8 mouse cellular contexts compared by ENCODE assay signal in genomic region chr1:38626388-38626738, GRCm38 (mm10). TPM values are rescaled to one million over a fixed set of nuclear protein-coding genes. Genes with fewer than 3 reads are reported as not detected.
DNase-seq lines count a peak whose midpoint lies in the region; ATAC-seq and TF ChIP-seq lines count a peak whose summit lies in the region.

No protein-coding gene starts in this region.

- DNase-seq in kidney, adult 9 months = no peak
- DNase-seq in adipocyte (ENCODE audit: low spot score) = peak; percentile 26
- no peak for DNase-seq in embryonic facial prominence, embryonic 11.5 days (ENCODE audit: low spot score)
- peak; percentile 74 for DNase-seq in intestine, embryonic 14.5 days (ENCODE audit: low spot score)
- no peak for DNase-seq in midbrain, postnatal 0 days (ENCODE audit: low spot score)
- no peak for DNase-seq in natural killer cell, adult 2 months (ENCODE audit: low spot score in 2 of 2)

- H3K27ac ChIP-seq in kidney, embryonic 15.5 days = peak overlapping the region; percentile 97; the same call in 1 of the 2 replicates
- peak overlapping the region; percentile 97 for H3K27ac ChIP-seq in embryonic facial prominence, embryonic 11.5 days (replicated peaks; ENCODE audit: low read depth, low read length)
- peak overlapping the region; percentile 92; the same call in 1 of the 2 replicates for H3K27ac ChIP-seq in intestine, embryonic 14.5 days (ENCODE audit: low read depth)
- H3K27ac ChIP-seq in midbrain, postnatal 0 days (ENCODE audit: low read depth, low read length) = peak overlapping the region; percentile 83

- no peaks in the 10 kb centered on the region for H3K36me3 ChIP-seq in kidney, embryonic 15.5 days
- no peaks in the 10 kb centered on the region for H3K36me3 ChIP-seq in embryonic facial prominence, embryonic 11.5 days (replicated peaks; ENCODE audit: control insufficient read depth, insufficient read depth, low read depth, low read length)
- H3K36me3 ChIP-seq in intestine, embryonic 14.5 days (ENCODE audit: control insufficient read depth, insufficient read depth, low read length) = 0 out of 2 replicates have a peak, but pooled peaks cover 4% of the 10 kb centered on the region
- H3K36me3 ChIP-seq in midbrain, postnatal 0 days (ENCODE audit: insufficient read depth, low read length) = no peaks in the 10 kb centered on the region

- H3K27me3 ChIP-seq in kidney, embryonic 15.5 days = peaks cover 19% of the 10 kb centered on the region
- no peaks in the 10 kb centered on the region; the same call in 1 of the 2 replicates for H3K27me3 ChIP-seq in embryonic facial prominence, embryonic 11.5 days (ENCODE audit: control insufficient read depth, insufficient read depth, low read length)
- H3K27me3 ChIP-seq in intestine, embryonic 14.5 days (replicated peaks; ENCODE audit: control insufficient read depth, insufficient read depth, low read length) = peaks cover 14% of the 10 kb centered on the region; the same call in 1 of the 2 replicates
- H3K27me3 ChIP-seq in midbrain, postnatal 0 days (ENCODE audit: insufficient read depth, low read length) = no peaks in the 10 kb centered on the region

- H3K9ac ChIP-seq in kidney, embryonic 15.5 days = peak overlapping the region; percentile 82
- H3K9ac ChIP-seq in embryonic facial prominence, embryonic 11.5 days (replicated peaks; ENCODE audit: low read length) = peak overlapping the region; percentile 94
- H3K9ac ChIP-seq in intestine, embryonic 14.5 days (ENCODE audit: low read length) = peak overlapping the region; percentile 78
- H3K9ac ChIP-seq in midbrain, postnatal 0 days (replicated peaks; ENCODE audit: low read length, poor library complexity, severe bottlenecking) = peak overlapping the region; percentile 87

- peak overlapping the region; percentile 96 for H3K4me2 ChIP-seq in kidney, embryonic 15.5 days
- peak overlapping the region; percentile 56 for H3K4me2 ChIP-seq in embryonic facial prominence, embryonic 11.5 days (ENCODE audit: low read depth, low read length)
- peak overlapping the region; percentile 66 for H3K4me2 ChIP-seq in intestine, embryonic 14.5 days (ENCODE audit: low read length)
- H3K4me2 ChIP-seq in midbrain, postnatal 0 days (ENCODE audit: low read depth, low read length, poor library complexity, severe bottlenecking) = peak overlapping the region; percentile 89

- WGBS in kidney, embryonic 15.5 days = 1% methylated on average over 10 of the region's 10 CpGs
- WGBS in embryonic facial prominence, embryonic 11.5 days = under 1% methylated on average over 10 of the region's 10 CpGs
- 1% methylated on average over 8 of the region's 10 CpGs for WGBS in intestine, embryonic 14.5 days
- under 1% methylated on average over 10 of the region's 10 CpGs for WGBS in midbrain, postnatal 0 days

- ATAC-seq in kidney, embryonic 15.5 days (replicated peaks; ENCODE audit: low FRiP score) = peak; percentile 30
- peak; percentile 24; the same call in 1 of the 2 replicates for ATAC-seq in embryonic facial prominence, embryonic 11.5 days (replicated peaks; ENCODE audit: insufficient number of reproducible peaks, low FRiP score, low TSS enrichment, low read depth)
- ATAC-seq in intestine, embryonic 14.5 days (replicated peaks; ENCODE audit: low FRiP score, low TSS enrichment, low read depth) = 0 out of 2 replicates have a peak, but pooled peaks have one; percentile 10
- ATAC-seq in midbrain, postnatal 0 days (ENCODE audit: low FRiP score) = peak; percentile 26
- no peak for ATAC-seq in erythroblast, adult 5-6 weeks (replicated peaks; ENCODE audit: low FRiP score, poor library complexity, severe bottlenecking)

- H3K4me1 ChIP-seq in kidney, embryonic 15.5 days = peaks cover 36% of the 10 kb centered on the region
- H3K4me1 ChIP-seq in embryonic facial prominence, embryonic 11.5 days (ENCODE audit: control insufficient read depth, insufficient read depth, low read length) = peaks cover 6% of the 10 kb centered on the region; the same call in 1 of the 2 replicates
- H3K4me1 ChIP-seq in intestine, embryonic 14.5 days (replicated peaks; ENCODE audit: control insufficient read depth, insufficient read depth, low read length) = peaks cover 20% of the 10 kb centered on the region
- H3K4me1 ChIP-seq in midbrain, postnatal 0 days (ENCODE audit: insufficient read depth, low read length) = peaks cover 8% of the 10 kb centered on the region

- H3K9me3 ChIP-seq in kidney, embryonic 15.5 days (replicated peaks) = no peaks in the 10 kb centered on the region
- H3K9me3 ChIP-seq in embryonic facial prominence, embryonic 11.5 days (replicated peaks; ENCODE audit: control insufficient read depth, low read length) = no peaks in the 10 kb centered on the region
- H3K9me3 ChIP-seq in intestine, embryonic 14.5 days (ENCODE audit: control insufficient read depth, low read length) = no peaks in the 10 kb centered on the region
- H3K9me3 ChIP-seq in midbrain, postnatal 0 days (ENCODE audit: low read length) = no peaks in the 10 kb centered on the region

- TF ChIP-seq CTCF in midbrain, postnatal 0 days (IDR thresholded peaks at IDR 0.05) = no peak

- H3K4me3 ChIP-seq in kidney, embryonic 15.5 days (replicated peaks) = peak overlapping the region; percentile 85
- H3K4me3 ChIP-seq in embryonic facial prominence, embryonic 11.5 days (ENCODE audit: low read depth, low read length) = peak overlapping the region; percentile 82
- peak overlapping the region; percentile 81 for H3K4me3 ChIP-seq in intestine, embryonic 14.5 days (ENCODE audit: low read depth, low read length)
- peak overlapping the region; percentile 86 for H3K4me3 ChIP-seq in midbrain, postnatal 0 days (ENCODE audit: low read depth, low read length)

RNA-seq across cellular contexts. Expression of gene Aff3, which starts 38.4 kb away (rescaled TPM):
- 7.5 and 9.1 TPM in 2 replicates for polyA plus RNA-seq in kidney, embryonic 15.5 days (2015; fragmentation: Nextera tagmentation; extraction: Ambion mirVana)
- polyA plus RNA-seq in embryonic facial prominence, embryonic 11.5 days (2014; fragmentation: Nextera tagmentation; extraction: Ambion mirVana) = 17.1 and 17.5 TPM in 2 replicates
- 7.6 and 8.6 TPM in 2 replicates for polyA plus RNA-seq in intestine, embryonic 14.5 days (2014; fragmentation: Nextera tagmentation; extraction: Ambion mirVana)
- 61.2 and 65.0 TPM in 2 replicates for total RNA-seq in midbrain, postnatal 0 days (2014; rRNA removed)
- 16.5 and 20.6 TPM in 2 replicates for polyA plus RNA-seq in midbrain, postnatal 0 days (2015; fragmentation: Nextera tagmentation; extraction: Ambion mirVana)
- total RNA-seq in erythroblast, adult 5-6 weeks (2015; ENCODE audit: low replicate concordance) = 5.2 and 15.0 TPM in 2 replicates
- total RNA-seq in erythroblast, adult 5-6 weeks (2017; ENCODE audit: low replicate concordance) = 0.98 and 2.0 TPM in 2 replicates

Comparison
In these comparisons a context has a peak if more than half of its experiments do, and no peak if none do; other contexts are left out.
1. DNase-seq: peak in adipocyte (single experiment) and intestine, embryonic 14.5 days (single experiment); none in kidney, adult 9 months (single experiment), embryonic facial prominence, embryonic 11.5 days (single experiment), midbrain, postnatal 0 days (single experiment) and natural killer cell, adult 2 months (0 of 2).
2. Peak in every context shown above with its lines, with median percentiles within 50 percentile points of each other: H3K27ac ChIP-seq, H3K4me2 ChIP-seq, H3K4me3 ChIP-seq and H3K9ac ChIP-seq.